Mouse (Mus musculus) layer of hippocampus, postnatal 10 days (tissue): ENCODE measurements around the gene Itga2. TPM values are rescaled to one million over a fixed set of nuclear protein-coding genes. Genes with fewer than 3 reads are reported as not detected.

Experiments
- DNase-seq, 2 experiments: peaks; one replicate each; pipeline ENCODE4 v3.0.0; 2021; ENCODE audit warnings: low spot score in 2 of 2
- long read RNA-seq: library from polyadenylated mRNA; stranded (forward); transcript quantifications from one replicate; pipeline ENCODE4 v2.0.0, GENCODE M21; 2023
- total RNA-seq, 2 experiments: library from RNA; stranded (reverse); gene quantifications; 2 replicates each; pipeline ENCODE4 v1.2.3; 2021

Itga2 gene
- under 1 TPM; 0.34 to 0.40 TPM for total RNA-seq
- long read RNA-seq, partial matches to known transcripts, result 0 of 3 reads
- long read RNA-seq, other reads (novel, unspliced or antisense), result 3 of 3 reads

GRCm38 (mm10) chr13:114931775-114932294 lies at the start of gene Itga2:
Gene Itga2, minus strand, starts transcription at chr13:114932100.
- DNase-seq, result peak; percentile 35 to 62

- no peak for DNase-seq
Measured at GRCm38 (mm10) chr13:114980831-114981419, 49.0 kb upstream of the Itga2 start.

DNA sequence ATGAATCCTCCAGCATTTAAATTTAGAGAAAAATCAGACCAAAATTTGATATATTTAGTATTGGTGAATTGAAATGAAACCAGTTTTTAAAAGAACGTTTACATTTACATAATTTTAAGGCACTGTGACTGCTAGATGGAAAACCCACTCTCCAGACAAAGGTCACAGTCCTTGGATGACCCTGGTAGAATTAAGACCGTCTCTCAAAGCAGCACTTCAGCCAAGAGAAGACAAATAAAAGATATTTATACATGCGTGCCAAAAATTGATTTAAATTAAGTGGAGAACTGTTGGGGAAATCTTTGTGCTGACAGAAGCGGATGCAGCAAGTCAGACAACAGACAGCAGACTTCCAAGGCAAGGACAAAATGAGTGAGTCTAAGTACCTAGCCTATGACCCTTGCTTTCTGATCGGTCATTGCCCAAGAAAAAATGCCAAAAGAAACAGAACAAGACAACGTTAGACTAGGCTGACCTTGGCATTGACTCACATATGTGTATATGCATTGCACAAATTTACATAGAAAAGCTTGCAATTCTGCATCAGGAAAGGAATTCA lies 42.7 kb upstream of the Itga2 start:
- DNase-seq, result no peak

- no peak for DNase-seq
Measured at GRCm38 (mm10) chr13:114971905-114972304, 40.0 kb upstream of the Itga2 start.

GRCm38 (mm10) chr13:114964233-114964632 lies 32.3 kb upstream of the Itga2 start:
- peak; percentile 87 to 88 for DNase-seq

- DNase-seq, result no peak
Measured at GRCm38 (mm10) chr13:114954516-114954915, 22.6 kb upstream of the Itga2 start.

- no peak for DNase-seq
Measured at GRCm38 (mm10) chr13:114933541-114933940, 1.6 kb upstream of the Itga2 start.

- DNase-seq, result peak; percentile 9 to 20
Measured at GRCm38 (mm10) chr13:114930996-114931649, 777 bp downstream of the Itga2 start.

DNA sequence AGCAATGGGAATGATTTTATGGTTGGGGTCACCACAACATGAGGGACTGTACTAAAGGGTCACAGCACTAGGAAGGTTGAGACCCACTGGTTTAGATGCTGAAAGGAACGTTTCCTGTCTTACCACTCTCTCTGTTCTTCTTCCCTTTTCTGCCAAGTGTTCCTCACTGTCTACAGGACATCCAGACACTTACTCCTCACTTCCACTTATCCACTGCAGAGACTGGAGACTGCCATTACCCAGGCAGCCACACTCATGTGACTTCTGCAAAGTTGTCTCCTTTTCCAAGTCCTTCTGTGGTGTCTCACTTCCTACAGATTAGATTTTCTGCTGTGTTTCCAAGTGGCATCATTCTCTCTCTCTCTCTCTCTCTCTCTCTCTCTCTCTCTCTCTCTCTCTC lies 7.1 kb downstream of the Itga2 start:
- DNase-seq, result no peak

- DNase-seq, result peak; percentile 25 to 47
Measured at GRCm38 (mm10) chr13:114923331-114923730, 8.6 kb downstream of the Itga2 start.

DNA sequence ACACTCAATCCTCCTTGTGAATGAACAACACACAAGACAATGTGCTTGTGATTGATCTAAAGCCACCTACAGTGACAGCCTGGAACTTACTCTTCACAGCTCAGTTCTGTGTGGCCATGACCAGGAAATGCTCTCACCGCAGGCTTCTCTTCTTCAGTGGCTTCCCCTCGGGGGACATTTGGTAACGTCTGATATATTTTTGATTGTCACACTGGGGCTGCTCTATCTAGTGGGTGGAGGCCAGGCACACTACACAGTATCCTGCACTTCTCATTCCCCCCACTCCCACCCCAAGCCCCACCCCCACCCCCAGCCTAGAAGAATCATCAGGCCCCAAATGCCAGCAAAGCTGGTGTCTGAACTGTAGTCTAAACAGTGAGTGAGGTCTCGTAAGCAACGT lies 16.1 kb downstream of the Itga2 start:
- no peak for DNase-seq

DNA sequence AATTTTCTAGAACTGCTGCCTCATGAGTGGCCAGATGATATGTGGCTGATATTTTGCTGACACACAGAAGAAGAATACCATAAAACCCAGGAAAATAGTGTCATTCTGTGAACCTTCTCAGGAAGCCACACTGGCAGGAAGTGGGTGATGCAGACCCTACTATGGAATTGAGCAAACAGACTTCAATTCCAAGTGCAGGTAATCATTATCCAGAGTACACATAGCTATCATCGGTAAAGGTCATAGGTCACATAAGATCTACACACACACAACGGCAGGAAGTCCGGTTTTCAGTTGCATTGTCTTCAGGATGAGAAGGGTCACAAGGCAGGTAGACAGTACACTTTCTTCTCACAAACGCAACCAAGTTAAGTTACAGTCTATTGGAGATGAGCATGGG lies 16.9 kb downstream of the Itga2 start:
- DNase-seq, result no peak

DNA sequence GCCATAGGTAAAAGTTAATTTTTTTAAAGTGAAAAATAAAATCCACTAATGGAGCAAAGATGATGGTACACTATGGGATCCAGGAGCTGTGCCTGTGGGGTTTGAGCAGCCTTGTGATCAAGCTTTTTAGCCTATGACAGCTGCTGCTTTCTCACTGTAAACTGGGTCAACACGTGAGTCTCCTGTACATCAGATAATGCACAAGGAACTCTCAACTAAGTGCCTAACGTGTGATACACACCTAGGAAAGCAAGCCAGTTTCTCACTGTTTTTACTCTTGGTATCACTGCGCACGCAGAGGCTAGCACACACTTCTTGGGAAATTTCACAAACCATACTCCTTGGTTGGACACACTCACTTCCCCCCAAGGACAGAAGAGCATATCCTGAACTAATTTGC lies 17.3 kb downstream of the Itga2 start:
- DNase-seq, result no peak

GRCm38 (mm10) chr13:114910629-114911028 lies 21.3 kb downstream of the Itga2 start:
- DNase-seq, result no peak

GRCm38 (mm10) chr13:114909514-114909913 lies 22.4 kb downstream of the Itga2 start:
- DNase-seq, result no peak

DNA sequence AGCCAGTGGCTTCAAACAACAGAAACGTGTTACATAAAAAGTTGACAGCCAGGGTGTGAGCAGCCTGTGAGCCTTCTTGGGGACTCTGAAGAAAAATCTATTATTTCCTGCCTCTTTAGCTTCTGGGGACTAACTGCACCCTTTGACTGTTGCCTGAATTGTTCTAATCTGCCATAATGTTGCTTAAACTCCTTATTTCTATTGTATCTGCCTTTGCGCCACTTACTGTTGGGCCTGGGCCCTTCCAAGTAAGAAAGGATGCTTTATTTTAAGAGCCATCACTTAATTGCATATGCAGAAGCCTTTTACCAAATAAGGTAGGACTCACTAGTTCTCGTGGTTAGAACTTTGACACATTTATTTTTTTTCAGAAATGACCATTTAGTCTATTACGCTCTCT lies 24.0 kb downstream of the Itga2 start:
- DNase-seq, result no peak

DNA sequence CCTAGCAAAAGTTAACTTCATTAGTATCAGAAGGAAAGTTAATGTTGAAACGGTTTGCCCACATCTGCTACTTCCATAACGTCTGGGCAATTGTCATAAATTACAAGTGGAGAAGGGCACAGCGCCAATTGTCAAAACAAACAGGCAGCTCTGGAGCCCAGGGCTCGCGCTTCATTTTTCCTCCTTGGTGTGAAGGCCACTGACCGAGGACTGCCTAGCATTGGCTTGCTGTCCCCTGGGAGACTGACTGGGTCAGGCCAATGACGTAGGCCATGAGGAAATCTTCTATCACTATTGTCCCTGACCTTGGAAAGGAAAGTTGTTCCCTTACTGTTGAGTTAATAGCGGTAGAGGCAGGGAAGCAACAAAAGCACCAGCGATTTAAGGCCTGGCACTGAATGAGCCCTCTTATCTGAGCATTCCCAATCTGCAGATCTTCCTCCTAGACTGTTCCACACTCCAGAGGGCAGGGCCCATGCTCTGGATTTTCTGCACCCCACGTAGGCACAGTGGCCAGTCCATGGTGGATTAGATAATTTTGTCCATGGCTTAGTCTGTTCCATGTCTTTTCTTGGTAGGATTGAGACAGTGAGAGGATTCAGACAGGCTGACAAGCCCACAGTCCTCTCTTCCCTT lies 35.0 kb downstream of the Itga2 start:
- peak; percentile 9 to 22 for DNase-seq

GRCm38 (mm10) chr13:114895896-114896295 lies 36.0 kb downstream of the Itga2 start:
- no peak for DNase-seq

DNA sequence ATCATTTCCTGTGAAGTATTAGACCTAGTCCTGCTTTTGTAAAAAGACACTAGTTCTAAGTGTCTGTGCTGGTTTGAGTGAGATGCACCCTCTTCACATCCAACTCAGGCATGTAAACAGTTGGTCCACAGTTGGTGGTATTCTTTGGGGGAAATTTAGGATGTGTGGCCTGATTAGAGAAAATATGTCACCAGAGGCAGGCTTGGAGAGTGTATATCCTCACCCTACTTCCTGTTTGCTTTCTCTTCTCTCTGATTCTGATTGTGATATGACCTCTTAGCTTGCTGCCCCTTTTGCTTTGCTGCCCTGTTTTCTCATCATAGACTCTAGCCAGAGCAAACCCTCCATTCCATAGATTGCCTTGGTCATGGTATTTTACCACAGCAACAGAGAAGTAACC lies 37.2 kb downstream of the Itga2 start:
- no peak for DNase-seq

- no peak for DNase-seq
Measured at GRCm38 (mm10) chr13:114891655-114892054, 40.2 kb downstream of the Itga2 start.

GRCm38 (mm10) chr13:114887695-114888094 lies 44.2 kb downstream of the Itga2 start:
- no peak for DNase-seq

GRCm38 (mm10) chr13:114887293-114887692 lies 44.6 kb downstream of the Itga2 start:
- DNase-seq, result no peak
